Mouse (Mus musculus): ENCODE measurements around the gene Tctn3.
A peak's percentile ranks its signal among the peaks of the same experiment; 100 is the strongest.
"Not testable (repeated sequence)": the region's sequence is repeated elsewhere in the genome, so short reads cannot be mapped to it uniquely, and the experiment has no call there.

The Tctn3 gene

DNA sequence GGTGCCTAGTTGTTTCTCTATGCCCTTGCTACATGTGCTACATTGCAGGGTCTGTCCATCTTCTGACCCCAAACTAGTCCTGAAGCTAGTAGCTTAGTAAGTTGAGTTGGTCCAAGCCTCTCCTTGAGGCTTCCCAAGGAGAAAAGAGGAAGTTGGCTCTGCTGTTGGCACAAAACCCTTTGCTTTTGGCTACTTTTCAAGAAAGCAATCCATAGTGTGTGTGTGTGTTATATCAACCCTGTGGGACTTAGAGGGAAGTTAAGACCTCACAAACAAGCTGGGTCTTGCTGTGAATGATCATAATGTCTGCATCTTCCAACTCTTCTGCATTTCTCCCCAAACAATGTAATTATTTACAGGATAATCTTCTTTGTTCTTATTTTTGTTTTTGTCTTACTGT is 16.9 kb upstream of the Tctn3 start:
- DNase-seq (ENCODE audit: low read depth, low spot score), result no peak

DNA sequence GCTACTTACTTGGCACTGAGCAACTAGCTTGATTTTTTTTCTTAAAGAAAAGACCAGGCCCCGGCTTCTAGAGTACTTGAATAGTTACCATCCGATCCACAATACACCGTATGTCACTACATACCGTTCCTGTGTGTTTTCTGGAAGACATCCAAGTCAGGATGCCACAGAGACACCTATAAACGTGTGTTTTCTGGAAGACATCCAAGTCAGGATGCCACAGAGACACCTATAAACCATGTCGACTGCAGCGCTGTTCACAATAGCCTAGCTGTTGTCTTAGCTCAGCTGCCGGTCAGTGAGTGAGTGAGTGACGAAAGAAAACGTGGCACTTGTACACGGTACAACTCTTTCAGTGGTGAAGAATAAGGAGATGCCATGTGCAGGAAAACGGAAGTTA is 13.9 kb upstream of the Tctn3 start:
- DNase-seq (ENCODE audit: low read depth, low spot score), result no peak

DNA sequence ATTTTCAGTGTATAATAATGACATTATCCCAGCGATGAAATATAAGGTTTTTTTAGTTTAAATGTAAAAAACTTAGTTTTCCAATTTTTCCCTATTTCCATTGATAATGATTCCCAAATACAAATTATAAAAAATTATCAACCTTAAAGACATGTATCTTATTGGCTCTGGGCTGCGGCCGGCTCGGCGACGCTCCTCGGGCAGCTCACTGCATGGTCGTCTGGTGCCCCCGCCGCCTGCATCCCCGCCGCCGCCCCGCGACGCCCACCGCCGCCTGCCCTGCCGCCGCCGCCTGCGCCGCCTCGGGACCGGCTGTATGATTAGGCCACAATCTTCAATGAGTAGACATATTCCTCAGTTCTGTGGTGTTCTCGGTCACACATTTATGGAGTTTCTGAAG is 9.6 kb upstream of the Tctn3 start:
- DNase-seq (ENCODE audit: low read depth, low spot score), result not testable (repeated sequence)

DNA sequence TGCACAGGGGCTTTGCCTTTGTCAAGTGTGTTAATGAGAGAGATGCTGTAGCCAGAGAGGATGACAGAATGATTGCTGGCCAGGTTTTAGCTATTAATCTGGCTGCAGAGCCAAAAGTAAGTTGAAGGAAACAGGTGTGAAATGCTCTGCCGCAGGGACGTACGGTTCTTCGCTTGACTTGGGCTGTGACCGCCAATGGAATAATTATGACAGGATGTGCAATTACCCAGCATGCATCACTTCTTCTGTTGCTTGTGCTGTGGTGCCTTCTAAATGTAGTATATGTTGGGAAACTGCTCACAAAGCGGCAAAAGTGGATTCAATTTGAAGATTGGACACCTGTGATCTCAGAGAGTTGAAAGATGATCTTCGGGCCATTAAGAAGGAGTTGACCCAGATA is 4.0 kb upstream of the Tctn3 start:
- no peak for DNase-seq (ENCODE audit: low read depth, low spot score)

DNA sequence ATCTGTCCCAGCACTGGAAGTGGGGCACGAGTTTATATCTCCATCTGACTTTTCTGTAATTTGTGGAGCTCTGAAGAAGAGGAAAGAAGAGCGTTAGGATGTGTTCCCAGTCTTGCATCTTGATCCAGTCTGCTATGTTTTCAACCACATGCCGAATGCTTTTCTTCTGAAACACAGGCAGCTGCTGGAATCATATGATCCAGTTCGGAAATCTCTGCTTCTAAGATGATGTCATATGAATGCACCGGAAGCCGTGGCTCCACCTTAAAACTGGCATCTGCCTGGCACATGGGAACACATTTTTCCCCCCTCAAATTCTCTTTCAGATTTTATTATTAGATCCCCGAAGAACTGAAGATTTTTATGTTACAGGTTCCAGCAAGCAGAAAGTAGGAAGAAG is 2.8 kb upstream of the Tctn3 start:
- peak; percentile 25 for DNase-seq (ENCODE audit: low read depth, low spot score)

DNA sequence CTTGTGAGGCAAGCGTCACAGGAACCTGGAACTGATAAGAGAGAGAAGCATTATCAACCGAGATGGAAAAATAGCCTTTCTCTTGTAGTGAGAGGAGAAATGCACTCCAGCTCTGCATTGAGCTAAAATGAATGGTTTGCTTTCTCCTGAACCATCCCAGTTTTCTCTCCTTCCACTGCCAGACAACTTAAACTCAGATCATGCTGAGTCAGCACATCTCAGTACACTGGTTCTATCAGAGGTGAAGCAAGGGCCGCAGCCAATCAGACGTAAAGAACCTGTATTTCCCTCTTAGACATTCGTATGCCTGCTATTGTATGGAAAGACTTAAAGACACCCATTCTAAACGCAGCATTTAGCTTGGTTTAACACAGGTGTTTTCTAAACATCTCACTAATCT is 4.4 kb downstream of the Tctn3 start:
- no peak for DNase-seq (ENCODE audit: low read depth, low spot score)

DNA sequence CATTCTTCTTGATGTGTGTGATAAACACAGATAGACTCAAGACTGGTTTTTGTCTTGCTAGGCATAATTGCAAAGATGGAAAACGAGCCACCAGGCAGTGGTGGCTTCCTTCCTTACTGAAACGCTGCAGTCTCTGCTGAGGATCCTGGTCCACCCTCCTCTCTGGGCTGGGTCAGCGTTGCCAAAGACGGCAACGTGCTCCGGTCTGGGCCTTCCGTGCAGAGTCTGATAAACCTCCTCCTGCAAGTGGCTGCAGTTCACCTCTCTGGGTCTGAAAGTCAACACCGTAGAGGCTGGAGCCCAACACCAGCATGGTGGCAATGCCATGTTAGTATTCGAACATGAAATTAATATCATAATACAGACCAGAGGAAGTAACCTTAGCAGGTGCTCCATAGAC is 6.8 kb downstream of the Tctn3 start:
- no peak for DNase-seq (ENCODE audit: low read depth, low spot score)

DNA sequence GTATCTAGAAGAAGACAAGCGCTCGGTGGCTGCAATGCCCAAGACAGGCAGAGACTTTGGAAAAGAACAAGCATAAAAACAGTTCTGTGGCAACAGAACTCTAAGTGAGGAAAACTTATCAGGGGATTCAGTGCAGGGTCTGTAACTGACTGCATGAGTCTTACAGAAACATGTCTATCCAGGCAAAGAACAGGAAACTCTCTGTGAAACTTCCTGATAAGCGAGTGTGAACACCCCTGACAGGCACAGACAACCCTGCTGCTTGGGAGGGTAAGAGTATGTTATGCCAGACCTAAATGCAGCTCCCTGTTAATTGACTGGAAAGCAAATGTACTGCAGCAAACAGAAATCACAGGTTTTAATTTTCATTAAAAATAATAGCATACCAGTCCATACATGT is 10.2 kb downstream of the Tctn3 start:
- no peak for DNase-seq (ENCODE audit: low read depth, low spot score)

DNA sequence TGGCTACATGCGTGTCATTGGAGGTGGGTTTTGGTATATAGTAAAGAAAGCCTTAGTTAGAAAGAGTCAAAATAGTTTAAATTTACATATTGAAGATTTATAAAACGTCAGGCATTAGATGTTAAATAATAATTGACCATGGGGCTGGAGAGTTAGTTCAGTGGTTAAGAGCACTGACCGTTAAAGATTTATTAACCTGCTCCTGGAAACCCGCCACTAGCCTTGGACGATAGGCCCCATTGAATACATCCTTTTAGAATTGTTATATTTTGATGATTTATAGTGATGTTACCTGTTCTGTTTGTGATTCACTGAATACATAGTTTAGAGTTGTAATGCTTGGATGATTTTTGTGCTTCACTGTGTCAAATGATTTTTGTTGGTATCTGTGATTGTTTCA is 11.2 kb downstream of the Tctn3 start:
- DNase-seq (ENCODE audit: low read depth, low spot score), result not testable (repeated sequence)

DNA sequence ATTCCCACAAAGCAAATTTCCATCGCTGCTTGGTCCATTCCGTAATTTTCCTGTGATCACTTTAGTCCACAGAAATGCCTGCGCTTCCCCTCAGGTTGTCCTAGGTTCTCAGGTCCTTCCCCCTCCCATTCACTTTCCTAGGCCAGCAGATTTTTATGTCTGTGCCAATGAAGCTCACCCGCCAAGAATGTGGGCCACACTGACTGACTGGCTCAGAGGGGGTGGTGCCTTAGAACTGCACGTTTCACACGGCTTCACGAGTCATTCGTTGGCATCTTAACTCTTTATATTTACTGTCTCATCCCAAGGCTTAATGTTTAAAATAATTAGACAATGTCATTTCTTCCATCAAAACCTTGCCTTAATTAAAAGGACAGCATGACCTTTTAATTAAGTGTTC is 16.2 kb downstream of the Tctn3 start:
- peak; percentile 15 for DNase-seq (ENCODE audit: low read depth, low spot score)

DNA sequence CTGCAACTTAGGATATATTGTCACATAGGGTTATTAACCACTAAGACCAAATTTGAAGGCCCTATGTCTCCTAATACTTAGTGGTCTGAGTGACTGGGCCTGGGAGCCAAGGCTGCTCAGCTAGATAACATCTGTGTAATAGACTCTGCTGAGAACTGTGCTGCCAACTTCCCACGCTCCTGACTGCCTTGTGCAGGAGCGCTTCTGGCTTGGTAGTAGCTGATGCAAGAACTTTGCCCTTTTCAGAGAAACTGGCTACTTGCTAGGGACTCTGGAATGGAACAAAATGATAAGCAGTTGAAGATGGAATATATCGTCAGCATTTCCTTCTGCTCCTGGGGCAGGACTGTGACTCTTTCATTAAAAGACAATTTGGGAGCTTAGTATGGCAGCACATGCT is 16.8 kb downstream of the Tctn3 start:
- DNase-seq (ENCODE audit: low read depth, low spot score), result no peak

DNA sequence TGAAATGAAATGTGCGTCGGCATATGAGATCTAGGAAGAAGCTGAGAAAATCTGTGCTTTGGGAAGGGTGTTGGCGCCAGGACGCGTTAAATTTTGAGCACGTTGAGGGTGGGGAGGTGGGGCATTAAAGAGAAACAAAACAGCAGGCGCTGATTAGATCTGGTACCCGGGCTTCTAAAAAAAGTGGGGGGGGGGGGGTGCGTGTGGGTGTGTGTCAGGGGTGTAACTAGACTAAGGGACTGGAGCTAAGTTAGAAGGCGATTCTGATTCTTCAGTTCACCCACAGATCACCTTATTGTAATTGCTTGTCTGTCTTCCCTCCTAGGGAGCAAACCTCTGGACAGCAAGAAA is 22.5 kb downstream of the Tctn3 start:
- DNase-seq (ENCODE audit: low read depth, low spot score), result no peak

DNA sequence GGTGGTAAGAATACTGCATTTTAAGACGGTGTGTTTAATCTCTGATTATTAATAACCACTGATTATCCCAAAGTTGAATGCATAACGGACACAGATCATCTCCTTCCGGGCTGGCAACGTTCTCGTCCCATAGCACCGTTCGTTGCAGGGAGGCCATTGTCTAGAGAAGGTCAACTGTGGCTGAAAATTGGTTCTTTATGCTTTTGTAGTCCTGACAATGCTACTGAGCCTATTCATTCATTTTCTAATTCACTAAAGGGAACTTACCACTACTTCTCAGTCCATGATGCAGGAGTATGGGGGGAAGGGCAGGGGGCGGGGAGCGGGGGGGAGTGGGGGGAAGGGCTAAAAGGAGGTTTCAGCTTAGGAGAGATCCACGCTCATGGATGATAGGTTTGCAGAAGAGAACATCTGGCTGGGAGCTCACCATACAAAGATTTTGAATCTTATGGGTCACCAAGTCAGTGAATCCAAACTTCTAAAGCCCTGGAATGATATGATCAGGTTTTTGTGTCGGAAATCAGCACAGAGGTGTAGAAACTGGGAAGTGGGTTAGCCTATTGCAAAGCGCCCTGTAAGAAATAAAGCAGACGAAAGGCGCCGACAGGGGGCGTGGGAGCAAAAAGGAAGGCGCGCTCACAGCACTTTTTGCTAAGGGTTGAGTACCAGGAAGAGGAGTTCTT is 23.0 kb downstream of the Tctn3 start:
- peak; percentile 91 for DNase-seq (ENCODE audit: low read depth, low spot score)

DNA sequence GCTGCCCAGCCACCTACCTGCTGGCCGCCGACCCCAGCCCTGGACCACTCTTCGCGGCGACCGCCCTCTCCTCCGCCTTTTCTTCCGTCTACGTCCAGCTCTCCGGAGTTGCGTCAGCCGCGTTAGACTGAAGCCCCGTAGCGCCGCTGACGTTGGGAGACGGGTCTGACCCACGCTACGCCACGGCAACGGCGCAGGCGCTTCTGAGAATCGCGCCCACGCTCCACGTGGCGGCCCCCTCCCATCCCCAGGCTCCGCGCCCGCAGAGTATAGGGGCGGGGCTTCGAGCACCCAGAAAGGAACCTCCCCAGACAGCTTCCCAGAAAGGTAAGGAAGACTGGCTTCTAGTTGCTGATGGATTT is 23.8 kb downstream of the Tctn3 start, which contains the start of gene Aldh18a1:
Gene Aldh18a1 (minus strand): TSS at position 171 of the 362 bp plus-strand sequence.
- DNase-seq (ENCODE audit: low read depth, low spot score), result peak; percentile 97

DNA sequence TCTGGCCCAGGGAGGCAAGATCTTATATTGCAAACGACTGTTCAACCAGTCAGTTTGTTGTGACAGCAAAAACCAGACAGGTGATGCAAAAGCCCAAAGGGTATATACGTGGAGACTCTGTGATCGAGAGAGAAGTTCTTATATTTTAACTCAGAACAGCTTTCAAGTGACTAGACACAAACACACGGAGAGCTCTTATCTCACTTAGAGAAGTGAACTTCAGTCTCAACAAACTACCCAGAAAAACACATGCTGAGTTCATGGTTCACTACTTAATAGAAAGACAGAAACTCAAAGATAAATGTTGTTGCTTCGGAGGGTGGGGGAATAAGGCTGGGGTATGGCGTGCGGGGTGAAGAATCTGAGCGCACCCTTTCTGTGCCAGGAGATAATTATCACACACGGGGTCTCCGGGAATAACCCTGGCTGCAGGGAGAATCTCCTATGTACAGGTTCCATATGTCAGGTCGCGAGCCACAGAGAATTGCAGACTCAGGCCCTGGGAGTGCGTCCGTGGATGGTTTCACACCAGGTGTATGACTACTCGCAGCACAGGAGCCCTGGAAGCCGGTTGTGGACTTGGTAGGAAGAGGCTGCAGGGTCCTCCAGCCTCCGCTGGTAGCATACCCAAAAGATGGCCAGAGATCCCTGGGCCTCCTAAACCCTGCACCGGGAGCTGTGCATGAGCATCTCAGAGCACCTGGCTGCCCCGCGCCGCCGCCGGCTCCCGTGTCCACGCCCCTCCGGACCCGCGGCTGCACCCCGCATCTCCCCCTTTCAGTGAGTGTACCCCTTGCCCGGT is 24.3 kb downstream of the Tctn3 start:
- DNase-seq (ENCODE audit: low read depth, low spot score), result peak; percentile 36

DNA sequence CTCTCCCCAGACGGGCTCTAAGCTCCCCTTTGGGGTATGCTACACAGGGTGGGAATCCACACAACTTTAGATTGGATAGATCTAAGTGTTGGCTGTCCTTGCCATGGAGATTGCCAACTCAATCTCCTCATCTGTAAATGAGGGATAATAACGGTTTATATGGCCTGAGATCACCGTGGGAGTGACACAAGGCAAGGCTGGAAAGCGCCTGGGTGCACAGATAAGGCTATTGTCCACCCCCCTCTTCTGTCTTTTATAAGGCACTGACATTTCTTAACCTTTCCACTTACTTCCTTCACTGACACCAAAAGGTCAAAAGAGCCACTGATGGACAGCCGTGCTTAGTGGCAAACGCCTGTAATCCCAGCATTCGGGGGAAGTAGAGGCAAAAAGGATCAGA is 25.1 kb downstream of the Tctn3 start:
- DNase-seq (ENCODE audit: low read depth, low spot score), result no peak

DNA sequence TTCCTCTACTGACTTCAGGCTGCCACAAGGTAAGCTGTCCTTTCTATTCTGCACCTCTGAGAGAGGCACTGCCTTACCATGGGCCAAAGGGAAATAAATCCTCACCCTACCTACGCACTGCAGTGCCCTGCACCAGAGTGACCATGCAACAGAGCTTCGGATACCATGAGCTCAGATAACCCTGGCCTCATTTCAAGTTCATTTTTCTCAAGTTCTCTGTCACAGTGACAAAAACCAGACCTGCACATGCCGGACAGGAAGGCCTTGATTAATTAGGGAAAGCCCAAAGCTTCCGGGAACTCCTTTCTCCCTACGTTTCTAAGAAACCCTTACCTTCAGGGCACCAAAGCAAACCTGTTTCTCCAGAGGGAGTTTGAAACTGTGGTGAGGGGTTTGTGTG is 30.4 kb downstream of the Tctn3 start:
- DNase-seq (ENCODE audit: low read depth, low spot score), result no peak

DNA sequence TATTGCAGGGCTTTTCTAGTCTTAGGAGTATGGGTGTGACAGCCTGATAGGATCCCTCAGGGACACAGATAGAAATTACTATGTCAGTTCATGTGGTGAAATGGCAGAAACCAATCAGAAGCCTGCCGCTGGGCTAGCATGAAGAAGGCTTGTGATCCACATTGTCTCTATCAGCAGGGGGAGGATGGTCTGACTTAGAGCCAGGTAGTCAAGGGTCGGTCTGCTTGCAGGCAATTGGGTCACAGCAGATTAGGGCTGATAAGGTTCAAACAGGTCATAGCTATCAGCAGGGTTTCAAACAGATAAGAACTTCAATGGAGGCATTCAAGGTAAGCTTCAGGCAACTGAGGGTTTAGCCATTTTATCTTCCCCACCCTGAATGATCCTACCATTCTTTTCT is 31.1 kb downstream of the Tctn3 start:
- no peak for DNase-seq (ENCODE audit: low read depth, low spot score)

DNA sequence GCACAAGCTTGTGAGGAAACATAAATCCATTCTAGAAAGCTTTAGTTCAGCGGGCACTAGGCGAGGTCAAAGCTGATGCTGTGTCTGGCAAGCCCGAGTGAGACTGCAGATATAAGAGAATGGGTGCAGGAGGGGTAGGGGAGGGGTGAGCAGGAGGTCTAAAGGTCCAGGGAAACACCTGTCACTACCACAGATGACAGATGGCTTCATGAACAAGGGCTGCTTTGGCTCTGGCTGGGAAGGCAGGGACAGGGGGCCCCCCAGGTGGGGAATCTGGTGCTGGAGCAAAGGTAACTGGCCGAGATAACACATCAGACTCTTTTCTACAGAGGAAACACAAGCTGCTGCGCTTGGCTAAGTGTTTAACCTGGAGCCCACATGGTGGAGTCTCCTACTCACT is 36.6 kb downstream of the Tctn3 start:
- peak; percentile 85 for DNase-seq (ENCODE audit: low read depth, low spot score)

DNA sequence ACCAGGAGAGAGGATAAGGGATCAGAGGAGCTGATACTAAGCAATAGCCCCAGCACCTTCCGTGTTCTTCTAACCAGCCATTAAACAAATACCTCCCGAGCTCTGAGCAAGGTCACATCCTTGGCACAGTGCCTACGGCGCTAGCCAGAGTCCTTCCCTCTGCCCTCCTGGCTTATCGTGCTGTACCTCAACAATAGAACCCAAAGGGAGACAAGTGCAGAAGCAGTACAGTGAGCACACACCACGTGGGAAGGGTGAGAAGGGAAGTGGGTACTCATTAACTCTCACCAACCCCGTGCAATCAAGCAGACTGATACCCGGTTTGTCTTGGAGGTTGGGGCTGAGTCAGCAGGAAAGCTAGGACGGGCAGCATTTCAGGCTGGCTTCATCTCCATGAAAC is 41.3 kb downstream of the Tctn3 start:
- DNase-seq (ENCODE audit: low read depth, low spot score), result no peak

DNA sequence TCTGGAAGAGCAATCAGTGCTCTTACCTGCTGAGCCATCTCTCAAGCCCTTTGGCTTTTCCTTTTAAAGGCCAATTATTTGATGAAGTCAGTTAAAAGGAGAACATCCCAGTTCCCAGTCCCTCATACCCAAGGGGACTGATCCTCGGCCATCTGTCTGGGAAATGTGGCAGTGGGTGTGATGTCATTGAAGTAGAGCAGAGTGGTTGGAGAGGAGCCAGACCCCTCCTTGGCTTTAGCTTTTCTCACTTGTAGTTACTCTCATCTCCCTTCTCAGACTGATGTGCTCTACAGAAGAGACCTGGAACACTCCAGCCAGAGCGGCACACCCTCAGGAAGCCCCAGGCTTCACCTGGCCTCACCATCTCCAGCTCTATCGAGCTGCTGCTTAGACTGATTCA is 44.4 kb downstream of the Tctn3 start:
- peak; percentile 79 for DNase-seq (ENCODE audit: low read depth, low spot score)

DNA sequence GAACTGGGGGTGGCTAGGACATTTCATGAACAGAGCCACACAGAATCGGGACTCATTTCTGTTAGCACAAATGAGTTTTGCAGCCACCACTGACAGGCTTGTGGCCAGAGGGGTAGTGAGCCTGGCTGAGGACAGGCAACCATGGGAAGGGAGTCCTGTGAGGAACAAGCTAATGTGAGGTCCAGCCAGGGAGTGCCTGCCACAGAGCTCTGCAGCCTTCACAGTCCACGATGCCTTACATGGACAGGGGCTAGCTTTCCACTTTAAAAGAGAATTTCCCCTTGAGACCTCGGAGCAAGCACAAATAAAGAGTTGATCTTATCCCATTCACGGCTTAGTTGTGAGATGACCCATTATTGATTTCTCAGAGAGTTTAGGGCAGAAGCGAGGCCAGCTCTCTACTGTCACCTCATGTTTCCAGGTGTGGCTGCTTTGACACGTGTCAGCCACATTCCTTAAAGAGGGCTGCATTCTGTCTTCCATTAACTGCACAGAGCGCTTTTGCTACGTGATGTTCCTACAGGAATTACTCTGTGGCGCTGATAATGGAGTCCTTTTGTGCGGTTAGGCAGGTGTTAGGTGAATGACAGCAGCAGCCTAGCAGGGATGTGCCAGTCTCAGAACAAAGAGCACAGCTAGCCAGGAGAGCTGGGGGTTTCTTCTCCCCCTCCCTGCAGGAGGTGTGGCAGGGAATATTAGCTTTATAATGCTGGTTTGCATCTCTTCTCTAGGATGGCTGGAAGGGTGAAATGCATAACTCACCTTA is 48.0 kb downstream of the Tctn3 start:
- DNase-seq (ENCODE audit: low read depth, low spot score), result no peak

DNA sequence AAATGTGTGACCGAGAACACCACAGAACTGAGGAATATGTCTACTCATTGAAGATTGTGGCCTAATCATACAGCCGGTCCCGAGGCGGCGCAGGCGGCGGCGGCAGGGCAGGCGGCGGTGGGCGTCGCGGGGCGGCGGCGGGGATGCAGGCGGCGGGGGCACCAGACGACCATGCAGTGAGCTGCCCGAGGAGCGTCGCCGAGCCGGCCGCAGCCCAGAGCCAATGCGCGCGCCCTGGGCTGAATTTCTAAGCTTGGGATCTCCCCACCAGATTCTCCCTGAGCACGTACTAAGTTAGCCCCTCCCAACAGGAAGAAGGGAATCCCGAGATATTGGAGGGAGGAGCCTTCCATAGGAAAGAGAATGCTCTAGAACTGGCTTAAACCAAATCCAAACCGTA is 50.5 kb downstream of the Tctn3 start:
- DNase-seq (ENCODE audit: low read depth, low spot score), result not testable (repeated sequence)
